Mouse (Mus musculus) G1E (cell line): ENCODE results near the gene Gadd45g.

Source experiments
- CTCF ChIP-seq: IDR thresholded peaks from 2 replicates; pipeline ENCODE4 v1.5.1; 2012; ENCODE audit warnings: low read depth, low read length, inconsistent platforms, mixed read lengths
- GATA1 ChIP-seq: IDR thresholded peaks from 2 replicates; pipeline ENCODE4 v1.6.1; 2012; ENCODE audit warnings: borderline replicate concordance, low read length, inconsistent platforms, mixed read lengths
- TAL1 ChIP-seq: conservative IDR thresholded peaks from 2 replicates; pipeline ENCODE4 v1.6.1; 2012; ENCODE audit warnings: low read depth, low read length, inconsistent platforms, mixed read lengths

- no peak for TF ChIP-seq CTCF
- TF ChIP-seq TAL1, result no peak
- TF ChIP-seq GATA1, result no peak
These were observed 28.1 kb upstream of the Gadd45g start for GRCm38 (mm10) chr13:51818170-51818943.
